Mouse (Mus musculus) testis, adult 2 months (tissue): ENCODE measurements around the gene Plbd2.

Source experiments
- CTCF ChIP-seq: fragments of 200-500 bp; IDR thresholded peaks from 2 replicates; pipeline ENCODE4 v1.5.1; 2012; ENCODE audit warnings: low read depth, mild to moderate bottlenecking, inconsistent platforms, low read length, moderate library complexity; ENCODE audit not compliant: control insufficient read depth, insufficient read depth, insufficient replicate concordance
- POLR2A ChIP-seq: fragments of 200-500 bp; IDR thresholded peaks from 2 replicates; pipeline ENCODE4 v1.6.1; 2012; ENCODE audit warnings: low read depth, mild to moderate bottlenecking, inconsistent platforms, low read length, moderate library complexity; ENCODE audit not compliant: control insufficient read depth

DNA sequence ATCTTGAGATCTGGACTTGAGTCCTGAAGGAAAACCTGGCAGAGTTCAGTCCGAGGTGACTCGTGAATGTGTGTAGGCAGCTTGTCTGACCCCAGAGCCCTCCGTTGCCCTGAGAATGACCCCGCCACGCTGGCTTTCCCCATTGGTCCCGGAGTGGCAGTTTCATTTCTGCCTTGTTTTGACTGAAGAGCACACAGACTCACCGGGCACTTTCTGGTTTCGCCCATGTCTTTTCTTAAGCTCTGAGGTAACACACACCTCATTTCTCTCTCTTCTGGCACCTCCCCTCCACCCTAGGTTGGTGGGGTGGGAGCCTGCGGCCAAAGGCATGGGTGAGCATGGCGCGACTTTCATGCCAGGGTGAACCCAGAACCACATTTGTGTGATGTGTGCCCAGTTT lies 22.9 kb upstream of the Plbd2 start:
- TF ChIP-seq CTCF: no peak
- TF ChIP-seq POLR2A: no peak
